Mouse (Mus musculus): ENCODE measurements around the gene C2cd2. TPM values are rescaled to one million over a fixed set of nuclear protein-coding genes. Genes with fewer than 3 reads are reported as not detected.

C2cd2 gene
- polyA plus RNA-seq, 1 experiment from 2014 or later = 11.7 TPM

DNA sequence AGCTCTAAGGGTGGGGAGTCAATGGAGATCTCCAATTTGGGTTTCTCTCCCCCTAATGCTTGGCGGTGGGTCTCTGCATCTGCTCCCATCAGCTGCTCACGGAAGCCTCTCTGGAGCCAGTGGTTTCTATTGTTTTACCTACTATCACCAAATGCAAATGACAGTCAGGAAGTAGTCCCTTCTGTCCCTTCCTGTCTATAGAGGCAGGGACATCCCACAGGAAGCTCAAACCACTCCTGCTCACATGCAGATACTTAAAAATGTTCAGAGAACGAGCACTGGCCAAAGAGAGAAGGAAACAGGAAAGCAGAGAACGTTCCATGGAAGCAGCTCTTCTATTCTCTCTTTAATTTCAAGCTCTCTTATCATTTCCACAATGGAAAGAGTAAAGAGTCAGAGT lies 142.9 kb downstream of the C2cd2 start:
- Histone ChIP-seq H3K27me3 (ENCODE audit: poor library complexity, severe bottlenecking) (no peaks in the 10 kb centered on the region), H3K9me3 (no peaks in the 10 kb centered on the region), H3K4me3 (no peak overlapping the region), H3K4me1 (no peaks in the 10 kb centered on the region), H3K36me3 (replicated peaks) (peaks cover 93% of the 10 kb centered on the region), H3K27ac (no peak overlapping the region)
- WGBS = 82% methylated on average over 4 of the region's 4 CpGs
- DNase-seq (ENCODE audit: extremely low spot score, low spot score) = no peak

DNA sequence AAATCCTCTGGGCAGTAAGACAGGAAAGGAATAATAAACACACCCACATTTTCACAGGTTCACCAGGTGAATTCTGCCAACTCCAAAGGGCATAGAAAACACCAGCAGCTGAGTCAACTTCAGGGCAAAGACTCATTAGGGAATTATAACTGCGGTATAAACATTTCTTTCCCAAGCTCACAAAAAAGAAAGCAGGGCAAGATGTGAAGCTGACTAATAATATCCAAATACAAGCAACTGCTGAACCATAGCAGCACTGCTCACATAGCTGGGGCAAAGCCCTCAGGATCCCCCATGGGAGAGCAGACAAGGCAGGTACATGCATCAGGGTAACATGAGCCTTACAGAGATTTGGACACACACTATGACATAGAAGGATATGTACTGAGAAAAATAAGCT lies 145.0 kb downstream of the C2cd2 start:
- Histone ChIP-seq H3K36me3 (replicated peaks) (peaks cover 100% of the 10 kb centered on the region), H3K27me3 (ENCODE audit: poor library complexity, severe bottlenecking) (no peaks in the 10 kb centered on the region), H3K9me3 (no peaks in the 10 kb centered on the region), H3K27ac (no peak overlapping the region), H3K4me1 (no peaks in the 10 kb centered on the region), H3K4me3 (no peak overlapping the region)
- 96% methylated on average over 1 of the region's 1 CpGs for WGBS
- DNase-seq (ENCODE audit: extremely low spot score, low spot score) = no peak

DNA sequence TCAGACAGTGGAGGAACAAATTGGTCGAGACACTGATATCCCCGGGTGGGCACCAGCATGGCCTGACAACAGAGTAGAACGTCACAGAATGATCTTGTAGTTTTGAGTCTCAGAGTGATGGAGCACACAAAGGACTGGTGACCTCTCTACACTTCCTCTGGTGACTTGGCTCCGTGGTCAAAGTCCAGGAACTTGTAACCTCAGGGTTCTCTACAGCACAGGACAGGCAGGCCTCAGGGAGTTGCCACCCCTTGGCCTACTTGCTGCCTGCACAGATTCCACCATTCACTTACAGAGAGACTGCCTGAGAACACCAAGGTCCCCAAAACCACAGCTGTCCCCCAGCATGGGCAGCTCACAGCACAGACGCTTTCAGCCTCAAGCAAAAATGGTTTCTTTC lies 147.1 kb downstream of the C2cd2 start:
- 87% methylated on average over 5 of the region's 5 CpGs for WGBS
- H3K36me3 ChIP-seq (replicated peaks) = peaks cover 100% of the 10 kb centered on the region
- no peaks in the 10 kb centered on the region for H3K27me3 ChIP-seq (ENCODE audit: poor library complexity, severe bottlenecking)
- no peak for DNase-seq (ENCODE audit: extremely low spot score, low spot score)
- H3K4me3 ChIP-seq = no peak overlapping the region
- H3K4me1 ChIP-seq = no peaks in the 10 kb centered on the region
- no peak overlapping the region for H3K27ac ChIP-seq
- no peaks in the 10 kb centered on the region for H3K9me3 ChIP-seq

DNA sequence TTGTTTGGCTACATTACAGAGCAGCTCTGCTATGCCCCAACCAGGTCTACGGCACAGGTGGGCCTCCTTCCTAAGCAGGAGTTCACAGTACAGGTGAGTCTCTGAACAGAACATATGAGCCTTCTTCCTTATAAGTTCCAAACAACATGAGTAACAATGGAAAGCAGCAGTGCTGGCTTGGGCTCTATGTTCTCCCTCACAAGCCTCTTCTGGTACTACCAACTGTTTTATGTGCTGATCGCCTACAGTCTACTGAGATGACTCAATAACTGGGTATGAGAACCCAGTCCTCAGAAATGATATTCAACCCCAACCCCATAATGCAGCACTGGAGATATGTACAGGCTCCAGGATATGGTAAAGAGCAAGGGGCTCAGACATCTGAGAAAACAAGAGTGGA lies 148.3 kb downstream of the C2cd2 start:
- Histone ChIP-seq H3K9me3 (no peaks in the 10 kb centered on the region), H3K36me3 (replicated peaks) (peaks cover 100% of the 10 kb centered on the region), H3K27me3 (ENCODE audit: poor library complexity, severe bottlenecking) (no peaks in the 10 kb centered on the region), H3K27ac (no peak overlapping the region), H3K4me3 (no peak overlapping the region), H3K4me1 (no peaks in the 10 kb centered on the region)
- WGBS = 88% methylated on average over 2 of the region's 2 CpGs
- no peak for DNase-seq (ENCODE audit: extremely low spot score, low spot score)

DNA sequence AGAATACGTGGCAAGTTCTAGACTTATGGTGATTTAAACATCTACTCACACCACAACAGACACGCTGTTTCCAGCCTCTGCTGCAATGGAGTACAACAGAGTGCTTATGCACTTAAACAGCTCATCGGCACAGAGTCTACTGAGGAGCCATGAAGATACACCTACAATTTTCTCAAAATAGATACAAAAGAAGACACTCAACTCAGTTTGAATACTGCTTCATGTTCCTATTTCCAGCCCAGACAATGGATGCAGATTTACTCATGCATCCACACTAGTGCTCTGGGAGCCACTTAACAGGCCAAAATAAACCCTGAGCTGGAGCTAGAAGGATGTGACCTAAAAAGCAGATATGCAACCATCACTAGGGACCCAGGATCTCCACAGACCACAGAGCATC lies 153.5 kb downstream of the C2cd2 start:
- DNase-seq (ENCODE audit: extremely low spot score, low spot score) = no peak
- no peaks in the 10 kb centered on the region for H3K27me3 ChIP-seq (ENCODE audit: poor library complexity, severe bottlenecking)
- H3K27ac ChIP-seq = no peak overlapping the region
- peaks cover 99% of the 10 kb centered on the region for H3K36me3 ChIP-seq (replicated peaks)
- H3K4me3 ChIP-seq = no peak overlapping the region
- H3K9me3 ChIP-seq = no peaks in the 10 kb centered on the region
- no peaks in the 10 kb centered on the region for H3K4me1 ChIP-seq
- 93% methylated on average over 3 of the region's 3 CpGs for WGBS

DNA sequence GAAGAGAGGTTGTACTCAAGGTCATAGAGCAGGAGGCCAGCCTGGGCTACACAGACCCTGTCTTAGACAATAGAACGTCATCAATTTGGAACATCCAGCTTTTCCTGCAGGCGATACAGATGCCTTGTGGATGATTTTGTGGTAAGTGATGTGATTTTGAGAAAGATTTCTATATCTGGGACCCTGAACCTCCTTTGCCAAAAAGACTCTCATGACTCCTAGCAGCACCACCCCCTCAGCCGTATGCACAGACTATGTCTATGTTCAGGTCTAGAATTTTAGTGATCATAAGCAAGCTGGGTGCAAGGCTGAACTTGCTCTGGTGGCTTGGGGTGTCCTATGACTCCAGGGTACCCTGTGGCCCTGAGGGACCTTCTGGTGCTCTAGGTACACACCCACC lies 156.8 kb downstream of the C2cd2 start:
- 92% methylated on average over 3 of the region's 3 CpGs for WGBS
- no peak for DNase-seq (ENCODE audit: extremely low spot score, low spot score)
- Histone ChIP-seq H3K27me3 (ENCODE audit: poor library complexity, severe bottlenecking) (no peaks in the 10 kb centered on the region), H3K9me3 (no peaks in the 10 kb centered on the region), H3K4me3 (no peak overlapping the region), H3K27ac (no peak overlapping the region), H3K4me1 (no peaks in the 10 kb centered on the region), H3K36me3 (replicated peaks) (peaks cover 97% of the 10 kb centered on the region)

Small RNAs within 50 kb of the gene (microRNA-seq; reads per million reads assigned to microRNA genes)
- not detected for gene Mir6964

Other genes with a start within 250 kb of the C2cd2 start
- gene Ripk4, start 198.8 kb downstream of the C2cd2 start, polyA plus RNA-seq (2016; fragmentation: Nextera tagmentation; extraction: Ambion mirVana) = 3.5 and 3.6 TPM in 2 replicates
- 15.8 and 16.0 TPM in 2 replicates for gene Prdm15, start 110.7 kb downstream of the C2cd2 start, polyA plus RNA-seq (2016; fragmentation: Nextera tagmentation; extraction: Ambion mirVana)
- 15.9 and 17.4 TPM in 2 replicates for gene Zbtb21, start within 50 bp of the C2cd2 start, polyA plus RNA-seq (2016; fragmentation: Nextera tagmentation; extraction: Ambion mirVana)
- gene B230307C23Rik, start 34.7 kb upstream of the C2cd2 start, polyA plus RNA-seq (2016; fragmentation: Nextera tagmentation; extraction: Ambion mirVana) = 20.5 and 23.1 TPM in 2 replicates
- 39.2 and 42.5 TPM in 2 replicates for gene A630089N07Rik, start 119.9 kb upstream of the C2cd2 start, polyA plus RNA-seq (2016; fragmentation: Nextera tagmentation; extraction: Ambion mirVana)